Mouse (Mus musculus) 3T3-L1 (cell line): ENCODE data around the gene Cd46.

ENCODE experiments used
- DNase-seq: peaks from one replicate; pipeline ENCODE4 v3.0.0-alpha.2; 2015; ENCODE audit warnings: low read depth, low spot score

Cd46 gene

GRCm38 (mm10) chr1:195092220-195092720 is at the start of gene Cd46:
Cd46 (minus strand) TSS chr1:195092249.
- no peak for DNase-seq

GRCm38 (mm10) chr1:195132070-195132469 is 40.0 kb upstream of the Cd46 start:
- peak; percentile 45 for DNase-seq

- no peak for DNase-seq
Measured at GRCm38 (mm10) chr1:195131675-195132015, 39.6 kb upstream of the Cd46 start.

- DNase-seq, result peak; percentile 91
Measured at GRCm38 (mm10) chr1:195130953-195131674, 39.1 kb upstream of the Cd46 start, which contains the start of gene Cr1l. Cr1l (minus strand) TSS chr1:195131586.

GRCm38 (mm10) chr1:195130479-195130878 is 38.4 kb upstream of the Cd46 start:
- no peak for DNase-seq

- peak; percentile 57 for DNase-seq
Measured at GRCm38 (mm10) chr1:195129867-195130266, 37.8 kb upstream of the Cd46 start.

GRCm38 (mm10) chr1:195114414-195114813 is 22.4 kb upstream of the Cd46 start:
- no peak for DNase-seq

- peak; percentile 11 for DNase-seq
Measured at GRCm38 (mm10) chr1:195113621-195114020, 21.6 kb upstream of the Cd46 start.

- no peak for DNase-seq
Measured at GRCm38 (mm10) chr1:195100693-195101092, 8.6 kb upstream of the Cd46 start.

- no peak for DNase-seq
Measured at GRCm38 (mm10) chr1:195098004-195098403, 6.0 kb upstream of the Cd46 start.

- DNase-seq, result no peak
Measured at GRCm38 (mm10) chr1:195091699-195092219, 290 bp downstream of the Cd46 start.

GRCm38 (mm10) chr1:195082142-195082541 is 9.9 kb downstream of the Cd46 start:
- no peak for DNase-seq

- peak; percentile 84 for DNase-seq
Measured at GRCm38 (mm10) chr1:195040437-195040836, 51.6 kb downstream of the Cd46 start.

- no peak for DNase-seq
Measured at GRCm38 (mm10) chr1:195038386-195038785, 53.7 kb downstream of the Cd46 start.

GRCm38 (mm10) chr1:195037985-195038384 is 54.1 kb downstream of the Cd46 start:
- no peak for DNase-seq

GRCm38 (mm10) chr1:195037483-195037882 is 54.6 kb downstream of the Cd46 start:
- DNase-seq, result no peak

- DNase-seq, result peak; percentile 96
Measured at GRCm38 (mm10) chr1:195033941-195034340, 58.1 kb downstream of the Cd46 start.

- DNase-seq, result no peak
Measured at GRCm38 (mm10) chr1:195032738-195033137, 59.3 kb downstream of the Cd46 start.

GRCm38 (mm10) chr1:195031786-195032185 is 60.3 kb downstream of the Cd46 start:
- DNase-seq, result no peak

- DNase-seq, result no peak
Measured at GRCm38 (mm10) chr1:195027507-195027906, 64.5 kb downstream of the Cd46 start.

GRCm38 (mm10) chr1:195023848-195024247 is 68.2 kb downstream of the Cd46 start:
- no peak for DNase-seq

GRCm38 (mm10) chr1:195021831-195022230 is 70.2 kb downstream of the Cd46 start:
- DNase-seq, result no peak

GRCm38 (mm10) chr1:195019062-195019600 is 72.9 kb downstream of the Cd46 start:
- no peak for DNase-seq
